Mouse (Mus musculus) liver, embryonic 11.5 days (tissue): Measurements from ENCODE around the gene Ear1. TPM values are rescaled to one million over a fixed set of nuclear protein-coding genes. Genes with fewer than 3 reads are reported as not detected.
A peak's percentile ranks its signal among the peaks of the same experiment; 100 is the strongest.
"Not testable (repeated sequence)": the region's sequence is repeated elsewhere in the genome, so short reads cannot be mapped to it uniquely, and the experiment has no call there.

Source experiments
- ATAC-seq: fragments of 200-750 bp; cut with Nextera tagmentation; replicated peaks from 2 replicates; pipeline ENCODE4 v1.8.0; 2017; ENCODE audit warnings: moderate number of reproducible peaks, mild to moderate bottlenecking, moderate TSS enrichment, moderate library complexity; ENCODE audit not compliant: low FRiP score
- DNase-seq: peaks from one replicate; pipeline ENCODE4 v3.0.0-alpha.2; 2017; ENCODE audit warnings: low spot score
- H3K27ac ChIP-seq: fragments of 300-500 bp; sonication (generic); 2 replicates; pipeline ENCODE4 v1.5.1; 2014; ENCODE audit warnings: mild to moderate bottlenecking, low read depth, low read length, control low read depth
- H3K27me3 ChIP-seq: fragments of 300-500 bp; sonication (generic); replicated peaks from 2 replicates; pipeline ENCODE4 v1.6.1; 2014; ENCODE audit warnings: low read length, mixed read lengths; ENCODE audit not compliant: control insufficient read depth, insufficient read depth
- H3K36me3 ChIP-seq: fragments of 300-500 bp; sonication (generic); 2 replicates; pipeline ENCODE4 v1.6.1; 2014; ENCODE audit warnings: mild to moderate bottlenecking, low read length, moderate library complexity, mixed read lengths; ENCODE audit not compliant: control insufficient read depth, insufficient read depth
- H3K4me1 ChIP-seq: fragments of 300-500 bp; sonication (generic); replicated peaks from 2 replicates; pipeline ENCODE4 v1.6.1; 2014; ENCODE audit warnings: low read length, mixed read lengths; ENCODE audit not compliant: control insufficient read depth, insufficient read depth
- H3K4me2 ChIP-seq: fragments of 300-500 bp; sonication (generic); 2 replicates; pipeline ENCODE4 v1.6.1; 2014; ENCODE audit warnings: mild to moderate bottlenecking, control low read depth, moderate library complexity
- H3K4me3 ChIP-seq: fragments of 300-500 bp; sonication (generic); 2 replicates; pipeline ENCODE4 v1.5.1; 2014; ENCODE audit warnings: low read depth, low read length, control low read depth
- H3K9ac ChIP-seq: fragments of 300-500 bp; sonication (generic); 2 replicates; pipeline ENCODE4 v1.6.1; 2014; ENCODE audit warnings: low read depth, low read length, control low read depth
- H3K9me3 ChIP-seq: fragments of 300-500 bp; sonication (generic); 2 replicates; pipeline ENCODE4 v1.6.1; 2016; ENCODE audit warnings: low read length, inconsistent platforms, mixed read lengths; ENCODE audit not compliant: control insufficient read depth
- WGBS: fragments of 180-500 bp; shearing (Covaris S2); extraction: QIAGEN DNeasy Blood & Tissue Kit; methylation state at CpG from one replicate; pipeline ENCODE4 v1.1.7; 2014; 5-methylcytosine and 5-hydroxymethylcytosine counted together
- polyA plus RNA-seq: library from polyadenylated mRNA; unstranded; fragments of >200 nt; fragmentation: Nextera tagmentation; extraction: Ambion mirVana; gene quantifications from 2 replicates; pipeline ENCODE4 v1.2.1, GENCODE M21; 2014

Ear1 gene
- polyA plus RNA-seq, 1 experiment from 2014 or later: 4.4 TPM

DNA sequence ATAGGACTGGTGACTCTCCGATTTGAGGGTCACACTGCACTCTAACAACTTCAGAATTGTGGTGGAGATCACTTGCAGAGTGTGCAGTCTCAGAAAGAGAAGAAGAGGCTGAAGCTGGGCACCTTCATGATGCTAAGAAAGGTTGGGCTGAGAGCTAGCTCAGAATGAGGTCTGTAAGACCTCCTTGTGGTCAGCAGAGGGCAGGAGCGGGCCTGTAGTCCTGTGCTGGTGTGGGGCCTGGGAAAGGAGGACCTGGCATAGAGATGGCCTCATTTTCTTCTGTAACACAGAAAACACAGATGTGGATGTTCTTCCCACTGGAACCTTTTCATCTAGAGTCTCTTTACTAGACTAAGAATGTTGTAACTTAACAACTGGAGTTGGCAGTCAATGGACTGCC, 2.5 kb upstream of the Ear1 start:
- H3K27me3 ChIP-seq, H3K27ac ChIP-seq, H3K4me2 ChIP-seq, H3K9me3 ChIP-seq, H3K9ac ChIP-seq, H3K4me3 ChIP-seq, H3K36me3 ChIP-seq, H3K4me1 ChIP-seq, DNase-seq: not testable (repeated sequence)
- peak; percentile 60 for ATAC-seq
- 47% methylated on average over 1 of the region's 2 CpGs for WGBS

DNA sequence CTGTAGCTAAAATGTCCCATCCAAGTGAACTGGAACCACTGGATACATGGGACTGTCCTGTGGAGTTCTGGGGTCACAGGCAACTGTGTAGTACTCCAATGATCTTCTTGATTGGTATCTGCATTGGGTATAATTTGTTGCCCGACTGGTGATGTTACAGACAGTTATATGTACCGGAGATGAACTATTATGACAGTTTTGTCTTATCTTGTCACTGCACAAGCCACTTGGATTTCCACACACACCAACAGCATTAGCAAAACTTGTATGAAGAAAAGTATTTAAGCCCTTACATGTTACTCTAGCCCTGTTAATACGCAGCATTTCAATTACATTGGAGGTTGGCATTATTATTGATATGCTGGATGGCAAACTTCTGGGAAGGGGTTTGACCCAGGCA, 455 bp downstream of the Ear1 start:
- not testable (repeated sequence) for H3K4me3 ChIP-seq, H3K36me3 ChIP-seq, H3K4me2 ChIP-seq, H3K9ac ChIP-seq, H3K4me1 ChIP-seq, H3K27ac ChIP-seq, ATAC-seq, H3K27me3 ChIP-seq, H3K9me3 ChIP-seq, DNase-seq
- 82% methylated on average over 3 of the region's 3 CpGs for WGBS

- not testable (repeated sequence) for H3K4me1 ChIP-seq, H3K27me3 ChIP-seq, H3K27ac ChIP-seq, H3K9ac ChIP-seq, H3K9me3 ChIP-seq, H3K4me2 ChIP-seq, H3K4me3 ChIP-seq, H3K36me3 ChIP-seq
- DNase-seq: peak; percentile 32
- 0 out of 2 replicates have a peak, but pooled peaks have one; percentile 26 for ATAC-seq
- WGBS: 24% methylated on average over 2 of the region's 2 CpGs
Measured at GRCm38 (mm10) chr14:43860522-43860921, 14.8 kb downstream of the Ear1 start.

- not testable (repeated sequence) for H3K4me2 ChIP-seq, H3K36me3 ChIP-seq, H3K9me3 ChIP-seq, H3K4me3 ChIP-seq, H3K27ac ChIP-seq, H3K9ac ChIP-seq, ATAC-seq, H3K4me1 ChIP-seq, H3K27me3 ChIP-seq, DNase-seq
- 63% methylated on average over 4 of the region's 6 CpGs for WGBS
Measured at GRCm38 (mm10) chr14:43859465-43859864, 15.9 kb downstream of the Ear1 start.

GRCm38 (mm10) chr14:43843949-43844573, 31.3 kb downstream of the Ear1 start:
- not testable (repeated sequence) for H3K9me3 ChIP-seq, H3K9ac ChIP-seq, H3K27ac ChIP-seq, H3K4me2 ChIP-seq, H3K27me3 ChIP-seq, H3K36me3 ChIP-seq, ATAC-seq, H3K4me1 ChIP-seq, H3K4me3 ChIP-seq, DNase-seq
- 71% methylated on average over 4 of the region's 4 CpGs for WGBS

- not testable (repeated sequence) for H3K4me2 ChIP-seq, DNase-seq, H3K27ac ChIP-seq, ATAC-seq, H3K27me3 ChIP-seq, H3K9me3 ChIP-seq, H3K36me3 ChIP-seq, H3K4me3 ChIP-seq, H3K9ac ChIP-seq, H3K4me1 ChIP-seq
- WGBS: no CpG with 5 or more reads among the region's 1 CpGs
Measured at GRCm38 (mm10) chr14:43840976-43841375, 34.3 kb downstream of the Ear1 start.

DNA sequence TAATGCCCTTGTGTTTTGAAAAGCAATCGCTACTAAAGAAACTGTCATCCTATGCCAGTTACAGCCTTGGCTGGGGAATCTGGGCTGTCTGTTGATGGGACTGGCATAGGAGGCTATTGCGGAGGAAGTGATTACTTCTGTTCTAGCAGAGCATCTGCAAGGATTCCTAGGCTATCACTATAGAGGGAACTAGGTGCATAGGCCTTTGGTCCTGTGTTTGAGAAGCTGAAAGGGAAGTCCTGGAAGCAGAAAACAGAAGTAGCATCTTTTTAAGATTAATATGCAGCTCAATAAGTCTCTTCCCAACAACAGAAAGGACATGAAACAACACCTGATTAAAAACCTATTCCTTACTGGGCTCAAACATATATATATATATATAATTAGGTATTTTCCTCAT, 40.0 kb downstream of the Ear1 start:
- ATAC-seq, DNase-seq, H3K4me2 ChIP-seq, H3K9ac ChIP-seq, H3K9me3 ChIP-seq, H3K36me3 ChIP-seq, H3K27ac ChIP-seq, H3K27me3 ChIP-seq, H3K4me3 ChIP-seq, H3K4me1 ChIP-seq: not testable (repeated sequence)
- WGBS: 92% methylated on average over 2 of the region's 2 CpGs

- not testable (repeated sequence) for H3K9ac ChIP-seq, H3K36me3 ChIP-seq, H3K4me2 ChIP-seq, H3K4me3 ChIP-seq, H3K4me1 ChIP-seq, H3K27me3 ChIP-seq, DNase-seq, H3K27ac ChIP-seq, ATAC-seq, H3K9me3 ChIP-seq
- WGBS: 29% methylated on average over 1 of the region's 1 CpGs
Measured at GRCm38 (mm10) chr14:43830385-43830784, 44.9 kb downstream of the Ear1 start.

DNA sequence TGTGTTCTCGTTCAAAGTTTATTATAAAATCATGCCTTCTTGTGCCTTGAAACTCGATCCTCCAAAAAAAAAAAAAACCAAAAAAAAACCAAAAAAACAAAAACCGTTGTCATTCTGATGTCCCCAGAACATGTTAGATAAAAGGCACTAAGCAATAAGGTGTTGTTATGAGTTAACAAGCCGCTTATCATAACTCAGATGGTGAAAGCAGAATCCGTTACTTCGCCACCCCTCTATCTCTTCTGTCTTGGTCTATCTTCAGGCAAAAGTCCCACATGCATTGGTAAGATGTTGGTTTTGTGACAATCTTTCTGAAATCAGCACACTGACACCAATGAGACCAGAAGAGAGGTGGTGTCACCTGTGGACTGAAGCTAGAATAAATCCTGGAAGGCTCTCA, 51.1 kb downstream of the Ear1 start:
- not testable (repeated sequence) for H3K4me3 ChIP-seq, H3K4me2 ChIP-seq, H3K4me1 ChIP-seq, DNase-seq, H3K9ac ChIP-seq, H3K27ac ChIP-seq, H3K9me3 ChIP-seq, H3K27me3 ChIP-seq, H3K36me3 ChIP-seq
- WGBS: 80% methylated on average over 6 of the region's 6 CpGs
- ATAC-seq: 0 out of 2 replicates have a peak, but pooled peaks have one; percentile 25
